Mouse (Mus musculus) E14TG2a.4 (cell line): Measurements from ENCODE around the gene Klk15.

Source experiments
- H3K27me3 ChIP-seq: 2 replicates; pipeline ENCODE4 v1.6.1; 2014; ENCODE audit warnings: low read length, control low read depth; ENCODE audit not compliant: insufficient read depth
- H3K36me3 ChIP-seq: 2 replicates; pipeline ENCODE4 v1.6.1; 2014; ENCODE audit warnings: low read length, control low read depth; ENCODE audit not compliant: insufficient read depth
- H3K4me1 ChIP-seq: replicated peaks from 2 replicates; pipeline ENCODE4 v1.6.1; 2014; ENCODE audit warnings: low read depth, low read length, control low read depth
- H3K4me3 ChIP-seq: replicated peaks from 2 replicates; pipeline ENCODE4 v1.5.1; 2014; ENCODE audit warnings: mild to moderate bottlenecking, low read length
- H3K9me3 ChIP-seq: 2 replicates; pipeline ENCODE4 v1.6.1; 2014; ENCODE audit warnings: low read length, control low read depth
- CTCF ChIP-seq: conservative IDR thresholded peaks from 2 replicates; pipeline ENCODE4 v1.5.1; 2014; ENCODE audit warnings: low read length
- NANOG ChIP-seq: IDR thresholded peaks from 2 replicates; pipeline ENCODE4 v1.6.1; 2014; ENCODE audit warnings: borderline replicate concordance, low read length, mixed read lengths
- POU5F1 ChIP-seq: IDR thresholded peaks from 2 replicates; pipeline ENCODE4 v1.6.1; 2014; ENCODE audit warnings: low read length, borderline replicate concordance

Gene Klk15

GRCm38 (mm10) chr7:43933440-43933839, at the start of gene Klk15:
Gene Klk15, plus strand, starts transcription at chr7:43933740.
- 0 out of 2 replicates have a peak, but pooled peaks cover 3% of the 10 kb centered on the region for H3K9me3 ChIP-seq
- H3K4me3 ChIP-seq: no peak within 1 kb of the TSS
- H3K36me3 ChIP-seq: no peaks in the 10 kb centered on the region
- H3K27me3 ChIP-seq: no peaks in the 10 kb centered on the region
- TF ChIP-seq NANOG (no peak), CTCF (no peak), POU5F1 (no peak)
- no peaks in the 10 kb centered on the region for H3K4me1 ChIP-seq

- no peak overlapping the region for H3K4me3 ChIP-seq
- no peaks in the 10 kb centered on the region for H3K36me3 ChIP-seq
- no peaks in the 10 kb centered on the region for H3K9me3 ChIP-seq
- peaks cover 8% of the 10 kb centered on the region; the same call in 1 of the 2 replicates for H3K27me3 ChIP-seq
- no peaks in the 10 kb centered on the region for H3K4me1 ChIP-seq
- no peak for TF ChIP-seq POU5F1
- TF ChIP-seq NANOG: no peak
- TF ChIP-seq CTCF: no peak
Measured at GRCm38 (mm10) chr7:43891365-43891764, 42.2 kb upstream of the Klk15 start.

- Histone ChIP-seq H3K4me1 (no peaks in the 10 kb centered on the region), H3K4me3 (no peak overlapping the region), H3K9me3 (no peaks in the 10 kb centered on the region), H3K36me3 (no peaks in the 10 kb centered on the region), H3K27me3 (peaks cover 8% of the 10 kb centered on the region; the same call in 1 of the 2 replicates)
- TF ChIP-seq CTCF: no peak
- TF ChIP-seq POU5F1: no peak
- no peak for TF ChIP-seq NANOG
Measured at GRCm38 (mm10) chr7:43891788-43892187, 41.8 kb upstream of the Klk15 start.

DNA sequence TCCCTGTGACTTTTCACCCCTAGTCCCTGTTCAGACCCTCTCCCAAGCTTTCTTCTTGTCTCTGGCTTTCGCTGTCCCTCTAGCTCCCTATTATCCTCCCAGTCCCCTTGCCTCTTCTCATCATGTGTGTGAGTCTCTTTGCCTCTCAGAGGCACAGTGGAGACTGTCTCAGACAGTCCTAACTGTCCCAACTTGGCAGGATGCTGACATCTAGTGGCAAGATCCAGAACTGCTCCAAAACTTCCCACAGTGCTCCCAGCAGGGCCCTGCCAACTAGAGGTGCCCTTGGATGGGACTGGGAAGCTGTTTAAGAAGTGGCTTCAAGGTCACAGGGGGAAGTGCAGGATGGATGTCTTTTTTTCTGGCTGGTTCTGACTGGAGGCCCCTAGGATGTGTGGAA, 38.7 kb upstream of the Klk15 start:
- no peaks in the 10 kb centered on the region for H3K36me3 ChIP-seq
- TF ChIP-seq POU5F1: no peak
- TF ChIP-seq CTCF: peak; percentile 93
- no peak for TF ChIP-seq NANOG
- H3K9me3 ChIP-seq: no peaks in the 10 kb centered on the region
- H3K27me3 ChIP-seq: peaks cover 7% of the 10 kb centered on the region; the same call in 1 of the 2 replicates
- H3K4me3 ChIP-seq: no peak overlapping the region
- no peaks in the 10 kb centered on the region for H3K4me1 ChIP-seq

DNA sequence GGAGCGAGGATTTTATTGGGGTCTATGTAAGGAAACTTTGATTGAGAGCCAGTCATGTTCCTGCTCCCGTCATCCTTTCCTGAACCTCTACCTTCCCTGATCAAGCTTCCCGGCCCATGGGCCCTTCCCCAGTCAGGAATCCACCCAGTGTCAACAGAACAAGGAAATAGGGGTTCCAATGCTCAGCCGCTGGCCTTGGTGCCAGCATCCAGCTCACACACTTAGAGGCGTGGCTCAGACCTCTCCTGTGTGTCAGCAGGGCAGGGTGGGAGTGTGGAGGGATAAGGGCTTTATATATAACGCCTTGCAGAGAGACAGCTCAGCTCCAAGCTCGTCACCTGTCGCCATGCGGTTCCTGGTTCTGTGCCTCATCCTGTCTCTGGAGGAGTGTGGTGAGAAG, 18.7 kb upstream of the Klk15 start:
- no peak overlapping the region for H3K4me3 ChIP-seq
- H3K4me1 ChIP-seq: no peaks in the 10 kb centered on the region
- TF ChIP-seq CTCF: no peak
- no peak for TF ChIP-seq NANOG
- TF ChIP-seq POU5F1: no peak
- no peaks in the 10 kb centered on the region for H3K36me3 ChIP-seq
- no peaks in the 10 kb centered on the region for H3K9me3 ChIP-seq
- H3K27me3 ChIP-seq: 0 out of 2 replicates have a peak, but pooled peaks cover 8% of the 10 kb centered on the region

- Histone ChIP-seq H3K4me3 (no peak overlapping the region), H3K36me3 (no peaks in the 10 kb centered on the region), H3K27me3 (0 out of 2 replicates have a peak, but pooled peaks cover 16% of the 10 kb centered on the region), H3K9me3 (no peaks in the 10 kb centered on the region), H3K4me1 (peaks cover 6% of the 10 kb centered on the region)
- TF ChIP-seq CTCF: no peak
- no peak for TF ChIP-seq NANOG
- TF ChIP-seq POU5F1: no peak
Measured at GRCm38 (mm10) chr7:43918426-43918825, 15.1 kb upstream of the Klk15 start.

DNA sequence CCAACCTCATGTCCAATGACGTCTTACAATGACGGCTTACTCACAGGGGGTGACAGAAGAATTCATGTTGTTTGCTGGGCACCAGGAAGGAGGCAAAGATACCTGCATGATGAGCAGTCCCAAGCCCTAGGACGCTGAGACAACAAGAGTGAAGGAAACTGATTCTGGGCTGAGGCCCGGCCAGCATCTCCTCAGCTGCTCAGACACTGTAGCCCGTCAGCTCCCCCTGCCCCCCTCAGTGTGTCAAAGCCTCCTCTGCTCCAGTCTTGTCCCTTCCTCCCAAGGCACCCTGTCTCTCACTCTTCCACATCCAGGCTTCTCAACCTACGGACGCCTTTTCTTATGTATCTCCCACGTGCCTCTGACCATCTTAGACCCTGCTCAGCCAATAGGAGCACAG, 14.7 kb upstream of the Klk15 start:
- H3K27me3 ChIP-seq: 0 out of 2 replicates have a peak, but pooled peaks cover 16% of the 10 kb centered on the region
- H3K4me1 ChIP-seq: peaks cover 6% of the 10 kb centered on the region
- no peaks in the 10 kb centered on the region for H3K36me3 ChIP-seq
- H3K9me3 ChIP-seq: no peaks in the 10 kb centered on the region
- no peak for TF ChIP-seq POU5F1
- no peak for TF ChIP-seq NANOG
- no peak for TF ChIP-seq CTCF
- no peak overlapping the region for H3K4me3 ChIP-seq

DNA sequence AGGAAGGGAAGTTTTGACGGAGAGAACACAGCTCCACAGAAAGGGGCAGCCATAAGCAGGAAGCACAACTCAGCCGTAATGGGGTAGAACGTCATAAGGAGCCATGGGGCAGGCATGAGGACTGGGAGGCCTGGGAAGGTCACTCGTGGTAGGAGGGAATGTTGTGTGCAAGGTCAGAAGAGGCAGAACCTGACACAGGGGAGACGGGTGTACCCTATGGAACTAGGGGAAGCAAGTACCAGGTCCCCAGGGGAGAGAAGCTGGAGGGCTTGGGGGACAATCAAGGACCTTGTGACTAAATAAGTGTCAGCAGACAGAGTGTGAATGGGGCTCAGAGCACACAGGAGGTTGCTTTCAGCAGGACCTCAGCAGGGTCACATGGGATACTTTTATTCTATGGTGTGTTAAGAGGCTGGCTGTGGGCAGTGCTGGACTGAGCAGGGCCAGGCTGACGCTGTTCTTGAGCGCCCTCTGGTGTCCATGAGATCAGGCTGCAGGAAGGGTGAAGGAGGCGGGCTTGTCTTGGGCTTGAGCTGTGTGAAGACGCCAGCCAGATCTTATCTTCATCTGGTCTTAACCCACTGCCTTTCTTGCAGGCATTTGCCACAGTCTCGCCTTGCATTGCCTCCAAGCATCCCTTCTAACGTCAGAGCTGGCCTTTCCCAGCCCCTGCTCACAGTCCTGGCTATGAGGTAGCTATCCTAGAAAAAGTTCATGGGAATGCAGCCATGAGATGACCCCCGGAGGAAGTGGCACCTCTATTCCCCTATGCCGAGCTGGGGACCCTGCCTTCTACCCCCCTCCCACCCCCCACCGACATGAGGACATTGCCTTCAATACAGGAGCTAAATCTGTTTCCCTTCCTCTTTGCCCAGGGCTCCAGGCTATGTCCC, 13.7 kb upstream of the Klk15 start:
- Histone ChIP-seq H3K9me3 (no peaks in the 10 kb centered on the region), H3K4me1 (peaks cover 6% of the 10 kb centered on the region), H3K27me3 (0 out of 2 replicates have a peak, but pooled peaks cover 16% of the 10 kb centered on the region), H3K4me3 (no peak overlapping the region), H3K36me3 (no peaks in the 10 kb centered on the region)
- no peak for TF ChIP-seq POU5F1
- TF ChIP-seq CTCF: peak; percentile 73

- 0 out of 2 replicates have a peak, but pooled peaks cover 16% of the 10 kb centered on the region for H3K27me3 ChIP-seq
- no peak overlapping the region for H3K4me3 ChIP-seq
- H3K9me3 ChIP-seq: no peaks in the 10 kb centered on the region
- peaks cover 6% of the 10 kb centered on the region for H3K4me1 ChIP-seq
- TF ChIP-seq POU5F1 (no peak), NANOG (no peak), CTCF (no peak)
- no peaks in the 10 kb centered on the region for H3K36me3 ChIP-seq
Measured at GRCm38 (mm10) chr7:43920582-43920981, 13.0 kb upstream of the Klk15 start.
